Mouse (Mus musculus): ENCODE results near the gene Mmp7. TPM values are rescaled to one million over a fixed set of nuclear protein-coding genes. Genes with fewer than 3 reads are reported as not detected.

Mmp7 gene
- total RNA-seq, 2 experiments from 2014 or later, result not detected

DNA sequence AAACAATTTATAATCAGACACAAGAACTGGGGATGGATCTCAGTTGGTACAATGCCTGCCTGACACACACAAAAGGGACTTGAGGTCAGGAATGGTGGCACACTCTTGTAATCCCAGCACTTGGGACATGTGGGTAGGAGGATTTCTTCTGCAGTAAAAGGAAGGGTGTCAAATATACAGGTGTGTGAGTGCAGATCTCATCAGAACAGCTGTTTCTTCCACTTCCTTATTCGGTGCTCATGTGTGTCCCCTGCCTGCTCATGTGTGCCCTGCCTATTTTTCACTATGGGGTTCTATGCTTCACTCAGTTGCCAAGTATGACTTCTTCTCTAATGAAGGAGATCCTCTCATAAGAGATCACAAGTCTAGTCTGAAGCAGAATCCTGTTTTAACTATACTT, 50.8 kb downstream of the Mmp7 start:
- no peak for DNase-seq (ENCODE audit: low spot score in 2 of 2)

- DNase-seq (ENCODE audit: low spot score in 2 of 2), result no peak
These were observed 52.3 kb downstream of the Mmp7 start for GRCm38 (mm10) chr9:7744156-7744555.

- no peak for DNase-seq (ENCODE audit: low spot score in 2 of 2)
These were observed 57.0 kb downstream of the Mmp7 start for GRCm38 (mm10) chr9:7748881-7749280.

Other genes with a start within 250 kb of the Mmp7 start
- gene Mmp3, start 246.3 kb upstream of the Mmp7 start, total RNA-seq (2021), result not detected
- gene Mmp10, start 189.7 kb upstream of the Mmp7 start, total RNA-seq (2021), result not detected
- not detected for gene Mmp8, start 133.6 kb upstream of the Mmp7 start, total RNA-seq (2021)
- gene Mmp27, start 120.7 kb upstream of the Mmp7 start, total RNA-seq (2021), result not detected
- gene Mmp20, start 63.9 kb upstream of the Mmp7 start, total RNA-seq (2021), result not detected
- 10 to 100 TPM; 12.3 to 14.7 TPM for gene Tmem123, start 72.0 kb downstream of the Mmp7 start, total RNA-seq (2021)
- 10 to 100 TPM; 34.9 to 35.4 TPM for gene Birc2, start 145.0 kb downstream of the Mmp7 start, total RNA-seq (2021)
- gene Birc3, start 181.1 kb downstream of the Mmp7 start, total RNA-seq (2021), result 1 to 10 TPM; 3.7 to 4.2 TPM